Mouse (Mus musculus): ENCODE data around the gene Wdhd1. TPM values are rescaled to one million over a fixed set of nuclear protein-coding genes. Genes with fewer than 3 reads are reported as not detected.

Wdhd1 gene
- polyA plus RNA-seq, 1 experiment, result 12.4 TPM

GRCm38 (mm10) chr14:47309061-47309460, 32.4 kb upstream of the Wdhd1 start:
- Histone ChIP-seq H3K4me3 (ENCODE audit: insufficient read depth, poor library complexity, severe bottlenecking) (no peak overlapping the region), H3K36me3 (ENCODE audit: control insufficient read depth, insufficient read depth) (peaks cover 60% of the 10 kb centered on the region), H3K79me3 (ENCODE audit: low read depth) (peaks cover 72% of the 10 kb centered on the region), H3K27me3 (ENCODE audit: control insufficient read depth, insufficient read depth, insufficient read length) (no peaks in the 10 kb centered on the region), H3K79me2 (ENCODE audit: control insufficient read depth, insufficient read depth) (peaks cover 93% of the 10 kb centered on the region), H3ac (ENCODE audit: control insufficient read depth, insufficient read length, low read depth) (no peak overlapping the region)
- TF ChIP-seq CEBPB (IDR thresholded peaks at IDR 0.05; ENCODE audit: low read depth) (no peak), USF1 (IDR thresholded peaks at IDR 0.05; ENCODE audit: low read depth) (no peak), FOSL1 (IDR thresholded peaks at IDR 0.05; ENCODE audit: insufficient read depth, low read length, poor library complexity, severe bottlenecking) (no peak), CTCF (IDR thresholded peaks at IDR 0.05; ENCODE audit: control insufficient read depth, insufficient read depth, insufficient read length) (no peak), MYOG (IDR thresholded peaks at IDR 0.05; ENCODE audit: control insufficient read depth, extremely low read depth, insufficient read length) (no peak), MYOD1 (IDR thresholded peaks at IDR 0.05; ENCODE audit: control insufficient read depth, insufficient read length, low read depth) (no peak), MAX (IDR thresholded peaks at IDR 0.05) (no peak)

GRCm38 (mm10) chr14:47307669-47308068, 31.0 kb upstream of the Wdhd1 start:
- peaks cover 52% of the 10 kb centered on the region for H3K36me3 ChIP-seq (ENCODE audit: control insufficient read depth, insufficient read depth)

GRCm38 (mm10) chr14:47305933-47306332, 29.3 kb upstream of the Wdhd1 start:
- Histone ChIP-seq H3K27me3 (ENCODE audit: control insufficient read depth, insufficient read depth, insufficient read length) (no peaks in the 10 kb centered on the region), H3K4me3 (ENCODE audit: insufficient read depth, poor library complexity, severe bottlenecking) (no peak overlapping the region), H3K36me3 (ENCODE audit: control insufficient read depth, insufficient read depth) (peaks cover 44% of the 10 kb centered on the region), H3ac (ENCODE audit: control insufficient read depth, insufficient read length, low read depth) (no peak overlapping the region), H3K79me3 (ENCODE audit: low read depth) (peaks cover 84% of the 10 kb centered on the region), H3K79me2 (ENCODE audit: control insufficient read depth, insufficient read depth) (peaks cover 100% of the 10 kb centered on the region)
- TF ChIP-seq MAX (IDR thresholded peaks at IDR 0.05) (no peak), CTCF (IDR thresholded peaks at IDR 0.05; ENCODE audit: control insufficient read depth, insufficient read depth, insufficient read length) (no peak), MYOG (IDR thresholded peaks at IDR 0.05; ENCODE audit: control insufficient read depth, extremely low read depth, insufficient read length) (no peak), USF1 (IDR thresholded peaks at IDR 0.05; ENCODE audit: low read depth) (no peak), FOSL1 (IDR thresholded peaks at IDR 0.05; ENCODE audit: insufficient read depth, low read length, poor library complexity, severe bottlenecking) (no peak), MYOD1 (IDR thresholded peaks at IDR 0.05; ENCODE audit: control insufficient read depth, insufficient read length, low read depth) (no peak), CEBPB (IDR thresholded peaks at IDR 0.05; ENCODE audit: low read depth) (no peak)

More at GRCm38 (mm10) chr14:47307669-47308068, 31.0 kb upstream of the Wdhd1 start:
- no peak for TF ChIP-seq MYOG (IDR thresholded peaks at IDR 0.05; ENCODE audit: control insufficient read depth, extremely low read depth, insufficient read length)
- TF ChIP-seq USF1 (IDR thresholded peaks at IDR 0.05; ENCODE audit: low read depth), result no peak
- no peak for TF ChIP-seq MAX (IDR thresholded peaks at IDR 0.05)
- TF ChIP-seq MYOD1 (IDR thresholded peaks at IDR 0.05; ENCODE audit: control insufficient read depth, insufficient read length, low read depth), result no peak
- no peak overlapping the region for H3ac ChIP-seq (ENCODE audit: control insufficient read depth, insufficient read length, low read depth)
- peaks cover 75% of the 10 kb centered on the region for H3K79me3 ChIP-seq (ENCODE audit: low read depth)
- H3K79me2 ChIP-seq (ENCODE audit: control insufficient read depth, insufficient read depth), result peaks cover 95% of the 10 kb centered on the region
- H3K4me3 ChIP-seq (ENCODE audit: insufficient read depth, poor library complexity, severe bottlenecking), result no peak overlapping the region
- H3K27me3 ChIP-seq (ENCODE audit: control insufficient read depth, insufficient read depth, insufficient read length), result no peaks in the 10 kb centered on the region

GRCm38 (mm10) chr14:47304814-47305405, 28.3 kb upstream of the Wdhd1 start:
- H3K27me3 ChIP-seq (ENCODE audit: control insufficient read depth, insufficient read depth, insufficient read length), result no peaks in the 10 kb centered on the region
- H3K79me2 ChIP-seq (ENCODE audit: control insufficient read depth, insufficient read depth), result peaks cover 100% of the 10 kb centered on the region
- no peak overlapping the region for H3K4me3 ChIP-seq (ENCODE audit: insufficient read depth, poor library complexity, severe bottlenecking)
- peaks cover 44% of the 10 kb centered on the region for H3K36me3 ChIP-seq (ENCODE audit: control insufficient read depth, insufficient read depth)
- TF ChIP-seq FOSL1 (IDR thresholded peaks at IDR 0.05; ENCODE audit: insufficient read depth, low read length, poor library complexity, severe bottlenecking), result no peak
- no peak for TF ChIP-seq MYOD1 (IDR thresholded peaks at IDR 0.05; ENCODE audit: control insufficient read depth, insufficient read length, low read depth)
- no peak for TF ChIP-seq USF1 (IDR thresholded peaks at IDR 0.05; ENCODE audit: low read depth)
- no peak for TF ChIP-seq CEBPB (IDR thresholded peaks at IDR 0.05; ENCODE audit: low read depth)
- no peak for TF ChIP-seq MYOG (IDR thresholded peaks at IDR 0.05; ENCODE audit: control insufficient read depth, extremely low read depth, insufficient read length)
- TF ChIP-seq CTCF (IDR thresholded peaks at IDR 0.05; ENCODE audit: control insufficient read depth, insufficient read depth, insufficient read length), result no peak
- peaks cover 87% of the 10 kb centered on the region for H3K79me3 ChIP-seq (ENCODE audit: low read depth)
- H3ac ChIP-seq (ENCODE audit: control insufficient read depth, insufficient read length, low read depth), result no peak overlapping the region

GRCm38 (mm10) chr14:47302885-47303680, 26.4 kb upstream of the Wdhd1 start:
- peaks cover 89% of the 10 kb centered on the region for H3K79me3 ChIP-seq (ENCODE audit: low read depth)
- H3ac ChIP-seq (ENCODE audit: control insufficient read depth, insufficient read length, low read depth), result no peak overlapping the region
- peaks cover 36% of the 10 kb centered on the region for H3K36me3 ChIP-seq (ENCODE audit: control insufficient read depth, insufficient read depth)
- peaks cover 100% of the 10 kb centered on the region for H3K79me2 ChIP-seq (ENCODE audit: control insufficient read depth, insufficient read depth)
- no peak for TF ChIP-seq MYOD1 (IDR thresholded peaks at IDR 0.05; ENCODE audit: control insufficient read depth, insufficient read length, low read depth)
- no peak for TF ChIP-seq FOSL1 (IDR thresholded peaks at IDR 0.05; ENCODE audit: insufficient read depth, low read length, poor library complexity, severe bottlenecking)
- no peak for TF ChIP-seq CTCF (IDR thresholded peaks at IDR 0.05; ENCODE audit: control insufficient read depth, insufficient read depth, insufficient read length)
- no peaks in the 10 kb centered on the region for H3K27me3 ChIP-seq (ENCODE audit: control insufficient read depth, insufficient read depth, insufficient read length)
- no peak overlapping the region for H3K4me3 ChIP-seq (ENCODE audit: insufficient read depth, poor library complexity, severe bottlenecking)

Measured in C2C12 (cell line).